Mouse (Mus musculus) hindbrain, embryonic 16.5 days (tissue): ENCODE data around the gene Islr. TPM values are rescaled to one million over a fixed set of nuclear protein-coding genes. Genes with fewer than 3 reads are reported as not detected.

ENCODE experiments used
- ATAC-seq: fragments of 200-750 bp; cut with Nextera tagmentation; 2 replicates; pipeline ENCODE4 v1.8.0; 2017; ENCODE audit warnings: moderate TSS enrichment, moderate library complexity
- H3K27ac ChIP-seq: fragments of 300-500 bp; sonication (generic); 2 replicates; pipeline ENCODE4 v1.5.1; 2014; ENCODE audit warnings: low read depth, mild to moderate bottlenecking, control low read depth, low read length, moderate library complexity
- H3K27me3 ChIP-seq: fragments of 300-500 bp; sonication (generic); replicated peaks from 2 replicates; pipeline ENCODE4 v1.6.1; 2014; ENCODE audit warnings: low read length; ENCODE audit not compliant: control insufficient read depth, insufficient read depth
- H3K36me3 ChIP-seq: fragments of 300-500 bp; sonication (generic); 2 replicates; pipeline ENCODE4 v1.6.1; 2014; ENCODE audit warnings: mild to moderate bottlenecking, low read length, moderate library complexity, mixed read lengths; ENCODE audit not compliant: control insufficient read depth, insufficient read depth
- H3K4me1 ChIP-seq: fragments of 300-500 bp; sonication (generic); 2 replicates; pipeline ENCODE4 v1.6.1; 2014; ENCODE audit warnings: low read depth, low read length; ENCODE audit not compliant: control insufficient read depth, insufficient read depth
- H3K4me2 ChIP-seq: fragments of 300-500 bp; sonication (generic); 2 replicates; pipeline ENCODE4 v1.6.1; 2014; ENCODE audit warnings: mild to moderate bottlenecking, low read length, control low read depth, moderate library complexity
- H3K4me3 ChIP-seq: fragments of 300-500 bp; sonication (generic); 2 replicates; pipeline ENCODE4 v1.5.1; 2014; ENCODE audit warnings: mild to moderate bottlenecking, low read length, control low read depth, moderate library complexity
- H3K9ac ChIP-seq: fragments of 300-500 bp; sonication (generic); 2 replicates; pipeline ENCODE4 v1.6.1; 2014; ENCODE audit warnings: low read depth, mild to moderate bottlenecking, control low read depth, low read length, moderate library complexity
- H3K9me3 ChIP-seq: fragments of 300-500 bp; sonication (generic); 2 replicates; pipeline ENCODE4 v1.6.1; 2014; ENCODE audit warnings: mild to moderate bottlenecking, low read length, moderate library complexity; ENCODE audit not compliant: control insufficient read depth
- WGBS: fragments of 180-500 bp; shearing (Covaris S2); extraction: QIAGEN DNeasy Blood & Tissue Kit; methylation state at CpG from one replicate; pipeline ENCODE4 v1.1.7; 2014; 5-methylcytosine and 5-hydroxymethylcytosine counted together
- microRNA-seq: library from miRNA; unstranded; fragments of <30 nt; microRNA quantifications from one replicate; pipeline ENCODE4, GENCODE M21; 2017
- polyA plus RNA-seq: library from polyadenylated mRNA; unstranded; fragments of >200 nt; fragmentation: Nextera tagmentation; extraction: Ambion mirVana; gene quantifications from 2 replicates; pipeline ENCODE4 v1.2.1, GENCODE M21; 2015

Gene Islr
- polyA plus RNA-seq, 1 experiment from 2014 or later, result 40.4 TPM

DNA sequence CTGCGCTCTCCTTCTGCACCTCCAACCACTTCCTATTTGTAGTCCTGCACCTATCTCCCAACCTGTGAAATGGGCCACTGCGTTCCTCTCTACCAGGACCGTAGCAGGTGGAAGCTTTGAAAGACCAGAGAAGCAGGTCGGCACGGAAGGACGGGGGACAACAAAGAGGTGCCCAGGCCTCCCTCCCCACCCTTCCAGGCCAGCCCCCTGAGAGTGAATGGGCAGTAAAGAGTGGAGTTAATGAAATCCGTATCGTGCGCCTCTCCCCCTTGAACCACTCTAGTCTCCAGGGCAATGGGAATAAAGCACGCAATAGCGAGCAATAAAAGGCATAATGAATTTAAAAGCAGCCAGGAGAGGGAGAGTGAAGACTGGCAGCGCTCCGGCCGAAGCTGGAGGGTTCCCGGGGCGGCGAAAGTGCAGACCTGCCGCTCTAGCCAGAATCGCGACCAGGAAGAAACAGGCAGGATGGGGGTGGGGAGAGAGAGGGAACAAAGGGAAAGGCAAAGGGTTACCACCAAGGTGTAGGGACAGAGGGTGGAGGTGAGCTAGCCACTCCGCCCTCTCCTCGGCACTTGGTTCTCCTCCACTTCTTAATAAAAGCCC, 90.7 kb downstream of the Islr start:
- Histone ChIP-seq H3K27ac (peak overlapping the region; percentile 70), H3K4me1 (peaks cover 45% of the 10 kb centered on the region), H3K4me3 (no peak overlapping the region; the same call in 1 of the 2 replicates), H3K36me3 (no peaks in the 10 kb centered on the region), H3K4me2 (peak overlapping the region; percentile 44), H3K9me3 (no peaks in the 10 kb centered on the region), H3K9ac (peak overlapping the region; percentile 41), H3K27me3 (no peaks in the 10 kb centered on the region)
- 5% methylated on average over 22 of the region's 22 CpGs for WGBS
- ATAC-seq, result peak; percentile 22; the same call in 1 of the 2 replicates

DNA sequence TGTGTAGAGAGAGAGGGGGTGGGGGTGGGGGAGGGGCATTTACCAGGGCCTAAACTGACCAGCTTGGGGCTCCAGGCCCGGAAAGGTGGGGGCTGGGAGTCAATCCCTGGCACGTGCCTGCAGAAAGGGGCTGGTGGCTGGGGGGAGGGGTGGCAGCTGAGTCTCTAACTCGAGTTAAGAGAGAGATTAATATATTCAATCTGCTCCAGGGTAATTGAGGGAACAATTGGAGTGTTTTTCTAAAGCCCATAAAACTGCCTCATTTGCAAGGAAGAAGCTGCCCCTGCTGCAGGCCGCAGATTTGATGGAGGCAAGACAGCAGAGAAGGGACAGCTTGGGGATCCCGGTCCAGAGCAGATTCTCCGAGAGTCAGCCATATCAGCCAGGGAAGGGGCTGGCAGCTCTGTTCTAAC, 91.2 kb downstream of the Islr start:
- Histone ChIP-seq H3K9ac (peak overlapping the region; percentile 19; the same call in 1 of the 2 replicates), H3K27me3 (no peaks in the 10 kb centered on the region), H3K4me3 (no peak overlapping the region), H3K4me2 (peak overlapping the region; percentile 44), H3K4me1 (peaks cover 47% of the 10 kb centered on the region), H3K27ac (peak overlapping the region; percentile 70), H3K36me3 (no peaks in the 10 kb centered on the region), H3K9me3 (no peaks in the 10 kb centered on the region)
- peak; percentile 51; the same call in 1 of the 2 replicates for ATAC-seq
- WGBS, result 1% methylated on average over 6 of the region's 6 CpGs

DNA sequence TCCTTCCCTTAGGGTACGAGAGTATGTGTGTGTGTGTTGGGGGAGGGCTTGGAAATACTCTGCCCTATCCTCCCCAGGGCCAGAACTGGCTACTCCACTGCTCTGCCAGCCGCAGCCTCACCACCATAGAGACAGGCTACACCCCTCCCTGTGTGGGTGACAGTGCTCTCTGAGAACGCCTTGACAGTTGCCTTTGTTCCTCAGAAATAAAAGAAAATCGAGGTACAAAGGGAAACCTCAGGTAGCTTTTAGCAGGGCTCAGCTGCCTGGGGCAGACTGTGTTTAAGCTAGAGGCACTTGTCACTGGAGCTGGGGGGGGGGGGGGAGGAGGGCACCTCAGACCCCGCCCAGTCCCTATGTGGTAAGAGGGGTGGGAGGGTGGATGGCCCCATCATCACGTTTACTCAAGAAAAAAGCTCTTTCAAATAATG, 91.8 kb downstream of the Islr start:
- ATAC-seq, result peak; percentile 44
- H3K9me3 ChIP-seq, result no peaks in the 10 kb centered on the region
- WGBS, result 2% methylated on average over 6 of the region's 6 CpGs
- H3K27ac ChIP-seq, result peak overlapping the region; percentile 70
- H3K4me3 ChIP-seq, result no peak overlapping the region
- peaks cover 49% of the 10 kb centered on the region for H3K4me1 ChIP-seq
- peak overlapping the region; percentile 19; the same call in 1 of the 2 replicates for H3K9ac ChIP-seq
- H3K36me3 ChIP-seq, result no peaks in the 10 kb centered on the region
- H3K27me3 ChIP-seq, result no peaks in the 10 kb centered on the region
- no peak overlapping the region for H3K4me2 ChIP-seq

DNA sequence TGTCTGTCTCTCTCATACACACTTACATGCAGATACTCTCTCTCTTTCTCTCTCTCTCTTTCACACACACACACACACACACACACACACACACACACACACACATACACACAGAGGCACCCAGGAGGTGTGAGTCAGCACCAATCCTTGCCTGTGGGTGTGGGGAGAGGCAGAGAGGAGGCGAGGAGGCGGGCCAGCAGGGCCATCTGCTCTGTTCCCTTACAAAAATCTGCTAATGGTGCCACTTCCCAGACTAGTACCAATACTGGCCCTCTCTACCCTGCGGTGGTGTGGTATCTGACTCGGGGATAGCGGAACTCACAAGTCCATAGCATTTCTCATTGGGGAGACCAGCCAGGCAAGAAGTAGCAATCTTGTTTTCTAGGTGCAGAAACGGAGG, 92.7 kb downstream of the Islr start:
- H3K9me3 ChIP-seq, result no peaks in the 10 kb centered on the region
- 0 out of 2 replicates have a peak, but pooled peaks have one; percentile 10 for ATAC-seq
- H3K4me3 ChIP-seq, result no peak overlapping the region
- no peak overlapping the region for H3K4me2 ChIP-seq
- peak overlapping the region; percentile 70 for H3K27ac ChIP-seq
- 32% methylated on average over 6 of the region's 6 CpGs for WGBS
- H3K4me1 ChIP-seq, result peaks cover 49% of the 10 kb centered on the region
- no peaks in the 10 kb centered on the region for H3K27me3 ChIP-seq
- H3K36me3 ChIP-seq, result no peaks in the 10 kb centered on the region
- H3K9ac ChIP-seq, result no peak overlapping the region

DNA sequence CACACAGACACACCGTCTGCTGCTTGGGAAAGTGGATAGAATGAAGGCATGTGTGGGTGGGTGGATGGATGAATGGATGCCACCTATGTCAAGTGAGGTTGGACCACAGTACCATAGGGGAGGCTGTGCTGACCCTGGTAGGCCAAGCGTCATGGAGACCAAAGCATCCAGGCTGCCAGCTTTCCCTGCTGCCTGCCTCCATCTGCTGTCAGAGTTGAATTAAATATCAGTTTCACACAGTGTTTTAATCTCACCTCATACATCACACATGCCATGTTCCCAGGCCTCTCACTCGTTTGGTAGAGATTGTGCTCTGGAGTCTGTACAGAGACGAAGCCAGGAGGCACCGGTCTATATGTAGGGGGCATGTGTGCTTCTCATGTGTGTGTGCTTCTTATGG, 93.3 kb downstream of the Islr start:
- Histone ChIP-seq H3K4me2 (no peak overlapping the region), H3K27me3 (no peaks in the 10 kb centered on the region), H3K9me3 (no peaks in the 10 kb centered on the region), H3K27ac (peak overlapping the region; percentile 61), H3K4me3 (no peak overlapping the region), H3K36me3 (no peaks in the 10 kb centered on the region), H3K9ac (no peak overlapping the region), H3K4me1 (peaks cover 52% of the 10 kb centered on the region)
- no peak for ATAC-seq
- WGBS, result 48% methylated on average over 5 of the region's 5 CpGs

DNA sequence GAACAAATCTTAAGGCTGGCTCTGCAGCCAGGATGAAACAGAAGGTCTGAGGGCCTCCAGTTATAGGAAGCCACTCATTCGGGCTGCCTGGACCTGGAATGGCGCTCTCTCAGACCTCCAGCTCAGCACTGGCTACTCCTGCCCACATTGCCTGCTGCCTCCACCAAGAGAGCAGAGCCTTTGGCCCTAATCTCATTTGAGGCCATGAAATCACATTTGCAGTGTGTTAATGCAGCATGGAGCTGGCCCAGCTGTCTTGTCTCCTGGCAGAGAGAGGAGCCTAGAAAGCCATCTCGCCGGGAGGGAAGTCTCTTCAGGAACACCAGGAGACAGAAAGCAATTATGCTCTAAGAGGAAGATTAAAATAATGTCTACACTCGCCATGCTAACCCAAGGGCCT, 96.6 kb downstream of the Islr start:
- ATAC-seq, result no peak
- H3K27me3 ChIP-seq, result no peaks in the 10 kb centered on the region
- no peak overlapping the region for H3K4me2 ChIP-seq
- H3K4me1 ChIP-seq, result peaks cover 30% of the 10 kb centered on the region
- H3K9ac ChIP-seq, result no peak overlapping the region
- peak overlapping the region; percentile 49; the same call in 1 of the 2 replicates for H3K27ac ChIP-seq
- WGBS, result 30% methylated on average over 5 of the region's 5 CpGs
- no peaks in the 10 kb centered on the region for H3K9me3 ChIP-seq
- no peaks in the 10 kb centered on the region for H3K36me3 ChIP-seq
- H3K4me3 ChIP-seq, result no peak overlapping the region

Small RNAs within 50 kb of the gene (microRNA-seq; reads per million reads assigned to microRNA genes)
- not detected for gene Mir6385

Other genes starting within 250 kb of the Islr start
- 1.7 and 2.4 TPM in 2 replicates for gene Cyp11a1, start 197.9 kb downstream of the Islr start, polyA plus RNA-seq
- gene Stra6, start 140.5 kb downstream of the Islr start, polyA plus RNA-seq, result 11.6 and 16.4 TPM in 2 replicates
- gene Ccdc33, start 85.5 kb downstream of the Islr start, polyA plus RNA-seq, result 0.43 and 0.79 TPM in 2 replicates
- 13.8 and 21.5 TPM in 2 replicates for gene Islr2, start within 50 bp of the Islr start, polyA plus RNA-seq
- gene Pml, start 45.5 kb upstream of the Islr start, polyA plus RNA-seq, result 3.9 and 6.0 TPM in 2 replicates
- 141 and 142 TPM in 2 replicates for gene Stoml1, start 48.9 kb upstream of the Islr start, polyA plus RNA-seq
- gene Loxl1, start 108.9 kb upstream of the Islr start, polyA plus RNA-seq, result 7.4 and 10.2 TPM in 2 replicates
- not detected in 2 replicates for gene Tbc1d21, start 166.1 kb upstream of the Islr start, polyA plus RNA-seq